Mouse (Mus musculus): ENCODE results near the gene Myo1a.
A peak's percentile ranks its signal among the peaks of the same experiment; 100 is the strongest.

- TF ChIP-seq POLR2A (IDR thresholded peaks at IDR 0.05; ENCODE audit: insufficient read depth, low read depth, low read length) (peak; percentile 67; the same call in 1 of the 2 replicates), EP300 (IDR thresholded peaks at IDR 0.05; ENCODE audit: insufficient read depth, low read depth, low read length) (peak; percentile 64; the same call in 1 of the 2 replicates), CTCF (IDR thresholded peaks at IDR 0.05) (no peak)
Measured at GRCm38 (mm10) chr10:127755770-127756468, 50.9 kb downstream of the Myo1a start.

Measured in heart, adult 2 months (tissue).